Mouse (Mus musculus) midbrain, embryonic 12.5 days (tissue): ENCODE data around the gene Cfap69. TPM values are rescaled to one million over a fixed set of nuclear protein-coding genes. Genes with fewer than 3 reads are reported as not detected.
"Not testable (repeated sequence)": the region's sequence is repeated elsewhere in the genome, so short reads cannot be mapped to it uniquely, and the experiment has no call there.

Experiments used
- ATAC-seq: fragments of 200-750 bp; cut with Nextera tagmentation; 2 replicates; pipeline ENCODE4 v1.8.0; 2017; ENCODE audit warnings: low read depth, moderate TSS enrichment, moderate library complexity; ENCODE audit not compliant: low FRiP score
- H3K27ac ChIP-seq: fragments of 300-500 bp; sonication (generic); replicated peaks from 2 replicates; pipeline ENCODE4 v1.5.1; 2016; ENCODE audit warnings: mild to moderate bottlenecking
- H3K27me3 ChIP-seq: fragments of 300-500 bp; sonication (generic); 2 replicates; pipeline ENCODE4 v1.6.1; 2016; ENCODE audit warnings: mild to moderate bottlenecking
- H3K36me3 ChIP-seq: fragments of 300-500 bp; sonication (generic); 2 replicates; pipeline ENCODE4 v1.6.1; 2016
- H3K4me1 ChIP-seq: fragments of 300-500 bp; sonication (generic); 2 replicates; pipeline ENCODE4 v1.6.1; 2016
- H3K4me2 ChIP-seq: fragments of 300-500 bp; sonication (generic); replicated peaks from 2 replicates; pipeline ENCODE4 v1.6.1; 2016; ENCODE audit warnings: mild to moderate bottlenecking, moderate library complexity
- H3K4me3 ChIP-seq: fragments of 300-500 bp; sonication (generic); 2 replicates; pipeline ENCODE4 v1.5.1; 2016; ENCODE audit warnings: mild to moderate bottlenecking
- H3K9ac ChIP-seq: fragments of 300-500 bp; sonication (generic); replicated peaks from 2 replicates; pipeline ENCODE4 v1.6.1; 2016; ENCODE audit warnings: mild to moderate bottlenecking, moderate library complexity
- H3K9me3 ChIP-seq: fragments of 300-500 bp; sonication (generic); 2 replicates; pipeline ENCODE4 v1.6.1; 2016; ENCODE audit warnings: mild to moderate bottlenecking
- WGBS: fragments of 180-500 bp; shearing (Covaris S2); methylation state at CpG from one replicate; pipeline ENCODE4 v1.1.7; 2016; 5-methylcytosine and 5-hydroxymethylcytosine counted together
- polyA plus RNA-seq: library from polyadenylated mRNA; unstranded; fragments of >200 nt; fragmentation: Nextera tagmentation; extraction: Ambion mirVana; gene quantifications from 2 replicates; pipeline ENCODE4 v1.2.1, GENCODE M21; 2016

Gene Cfap69
- polyA plus RNA-seq, 1 experiment from 2014 or later: 5.8 TPM

GRCm38 (mm10) chr5:5688945-5689540 is 25.0 kb upstream of the Cfap69 start:
- ATAC-seq: no peak
- Histone ChIP-seq H3K27me3 (peaks cover 3% of the 10 kb centered on the region; the same call in 1 of the 2 replicates), H3K9ac (no peak overlapping the region), H3K9me3 (no peaks in the 10 kb centered on the region), H3K4me1 (no peaks in the 10 kb centered on the region), H3K36me3 (no peaks in the 10 kb centered on the region), H3K4me3 (no peak overlapping the region), H3K4me2 (no peak overlapping the region), H3K27ac (no peak overlapping the region)
- 77% methylated on average over 8 of the region's 8 CpGs for whole genome bisulfite sequencing

GRCm38 (mm10) chr5:5688228-5688627 is 24.2 kb upstream of the Cfap69 start:
- WGBS: 89% methylated on average over 6 of the region's 6 CpGs
- peaks cover under 1% of the 10 kb centered on the region; the same call in 1 of the 2 replicates for H3K4me1 ChIP-seq
- H3K27me3 ChIP-seq: peaks cover 3% of the 10 kb centered on the region; the same call in 1 of the 2 replicates
- H3K9ac ChIP-seq: no peak overlapping the region
- H3K36me3 ChIP-seq: no peaks in the 10 kb centered on the region
- no peak overlapping the region for H3K4me2 ChIP-seq
- no peak for ATAC-seq
- no peaks in the 10 kb centered on the region for H3K9me3 ChIP-seq
- H3K27ac ChIP-seq: no peak overlapping the region
- no peak overlapping the region for H3K4me3 ChIP-seq

GRCm38 (mm10) chr5:5686973-5687372 is 22.9 kb upstream of the Cfap69 start:
- 13% methylated on average over 1 of the region's 1 CpGs for WGBS
- ATAC-seq: no peak
- Histone ChIP-seq H3K4me2 (no peak overlapping the region), H3K27ac (no peak overlapping the region), H3K36me3 (no peaks in the 10 kb centered on the region), H3K27me3 (no peaks in the 10 kb centered on the region), H3K9ac (no peak overlapping the region), H3K9me3 (no peaks in the 10 kb centered on the region), H3K4me1 (peaks cover 2% of the 10 kb centered on the region; the same call in 1 of the 2 replicates), H3K4me3 (no peak overlapping the region)

GRCm38 (mm10) chr5:5684946-5685345 is 20.9 kb upstream of the Cfap69 start:
- H3K4me3 ChIP-seq, H3K36me3 ChIP-seq, H3K9ac ChIP-seq, H3K4me2 ChIP-seq, ATAC-seq, H3K27ac ChIP-seq, H3K9me3 ChIP-seq, H3K27me3 ChIP-seq, H3K4me1 ChIP-seq: not testable (repeated sequence)
- 92% methylated on average over 2 of the region's 2 CpGs for WGBS

GRCm38 (mm10) chr5:5683292-5683691 is 19.3 kb upstream of the Cfap69 start:
- WGBS: 59% methylated on average over 4 of the region's 4 CpGs

GRCm38 (mm10) chr5:5679459-5679858 is 15.4 kb upstream of the Cfap69 start:
- Histone ChIP-seq H3K4me2 (no peak overlapping the region), H3K27me3 (no peaks in the 10 kb centered on the region), H3K9ac (no peak overlapping the region), H3K4me1 (peaks cover 2% of the 10 kb centered on the region; the same call in 1 of the 2 replicates), H3K9me3 (no peaks in the 10 kb centered on the region), H3K27ac (no peak overlapping the region), H3K36me3 (peaks cover 10% of the 10 kb centered on the region), H3K4me3 (no peak overlapping the region)
- no peak; the same call in 1 of the 2 replicates for ATAC-seq

More at GRCm38 (mm10) chr5:5683292-5683691, 19.3 kb upstream of the Cfap69 start:
- Histone ChIP-seq H3K4me3 (no peak overlapping the region), H3K36me3 (no peaks in the 10 kb centered on the region), H3K27ac (no peak overlapping the region), H3K4me2 (no peak overlapping the region), H3K9ac (no peak overlapping the region), H3K9me3 (no peaks in the 10 kb centered on the region), H3K27me3 (no peaks in the 10 kb centered on the region), H3K4me1 (peaks cover 2% of the 10 kb centered on the region; the same call in 1 of the 2 replicates)
- no peak for ATAC-seq

GRCm38 (mm10) chr5:5676082-5676481 is 12.0 kb upstream of the Cfap69 start:
- no peak for ATAC-seq
- H3K4me3 ChIP-seq: no peak overlapping the region
- WGBS: 94% methylated on average over 3 of the region's 3 CpGs
- no peaks in the 10 kb centered on the region for H3K4me1 ChIP-seq
- no peak overlapping the region for H3K27ac ChIP-seq
- no peaks in the 10 kb centered on the region for H3K27me3 ChIP-seq
- H3K36me3 ChIP-seq: peaks cover 10% of the 10 kb centered on the region
- no peak overlapping the region for H3K4me2 ChIP-seq
- no peaks in the 10 kb centered on the region for H3K9me3 ChIP-seq
- H3K9ac ChIP-seq: no peak overlapping the region

GRCm38 (mm10) chr5:5668920-5669319 is 4.9 kb upstream of the Cfap69 start:
- no peak for ATAC-seq
- 75% methylated on average over 7 of the region's 7 CpGs for WGBS

GRCm38 (mm10) chr5:5664371-5664926 is 410 bp upstream of the Cfap69 start:
- peak overlapping the region; percentile 77 for H3K9ac ChIP-seq
- peak overlapping the region; percentile 90 for H3K4me2 ChIP-seq
- 52% methylated on average over 6 of the region's 6 CpGs for WGBS
- H3K27me3 ChIP-seq: 0 out of 2 replicates have a peak, but pooled peaks cover 4% of the 10 kb centered on the region
- H3K36me3 ChIP-seq: 0 out of 2 replicates have a peak, but pooled peaks cover 2% of the 10 kb centered on the region
- H3K9me3 ChIP-seq: no peaks in the 10 kb centered on the region
- H3K27ac ChIP-seq: peak overlapping the region; percentile 46; the same call in 1 of the 2 replicates
- H3K4me3 ChIP-seq: peak overlapping the region; percentile 78
- H3K4me1 ChIP-seq: peaks cover 11% of the 10 kb centered on the region
- no peak; the same call in 1 of the 2 replicates for ATAC-seq

More at GRCm38 (mm10) chr5:5668920-5669319, 4.9 kb upstream of the Cfap69 start:
- no peak overlapping the region for H3K4me2 ChIP-seq
- H3K4me1 ChIP-seq: peaks cover 8% of the 10 kb centered on the region
- no peak overlapping the region for H3K4me3 ChIP-seq
- H3K9ac ChIP-seq: no peak overlapping the region
- H3K27me3 ChIP-seq: no peaks in the 10 kb centered on the region
- no peak overlapping the region for H3K27ac ChIP-seq
- H3K9me3 ChIP-seq: no peaks in the 10 kb centered on the region
- H3K36me3 ChIP-seq: 0 out of 2 replicates have a peak, but pooled peaks cover 2% of the 10 kb centered on the region

GRCm38 (mm10) chr5:5663057-5663456 is 982 bp downstream of the Cfap69 start:
- 0 out of 2 replicates have a peak, but pooled peaks cover 4% of the 10 kb centered on the region for H3K27me3 ChIP-seq
- peak overlapping the region; percentile 90 for H3K4me2 ChIP-seq
- WGBS: 47% methylated on average over 6 of the region's 6 CpGs
- H3K4me1 ChIP-seq: peaks cover 11% of the 10 kb centered on the region
- H3K27ac ChIP-seq: no peak overlapping the region
- H3K9me3 ChIP-seq: no peaks in the 10 kb centered on the region
- peak overlapping the region; percentile 78 for H3K4me3 ChIP-seq
- no peak overlapping the region for H3K9ac ChIP-seq
- H3K36me3 ChIP-seq: 0 out of 2 replicates have a peak, but pooled peaks cover 2% of the 10 kb centered on the region
- peak; percentile 3; the same call in 1 of the 2 replicates for ATAC-seq

GRCm38 (mm10) chr5:5658680-5659079 is 5.4 kb downstream of the Cfap69 start:
- H3K4me2 ChIP-seq: no peak overlapping the region
- H3K36me3 ChIP-seq: no peaks in the 10 kb centered on the region
- peaks cover 3% of the 10 kb centered on the region; the same call in 1 of the 2 replicates for H3K4me1 ChIP-seq
- 0 out of 2 replicates have a peak, but pooled peaks cover 4% of the 10 kb centered on the region for H3K27me3 ChIP-seq
- H3K27ac ChIP-seq: no peak overlapping the region
- H3K9ac ChIP-seq: no peak overlapping the region
- WGBS: 70% methylated on average over 2 of the region's 2 CpGs
- no peak for ATAC-seq
- H3K4me3 ChIP-seq: no peak overlapping the region
- no peaks in the 10 kb centered on the region for H3K9me3 ChIP-seq

- Histone ChIP-seq H3K27me3 (0 out of 2 replicates have a peak, but pooled peaks cover under 1% of the 10 kb centered on the region), H3K36me3 (no peaks in the 10 kb centered on the region), H3K27ac (no peak overlapping the region), H3K9ac (no peak overlapping the region), H3K4me3 (no peak overlapping the region), H3K9me3 (no peaks in the 10 kb centered on the region), H3K4me2 (no peak overlapping the region), H3K4me1 (no peaks in the 10 kb centered on the region)
- no peak for ATAC-seq
- WGBS: 89% methylated on average over 2 of the region's 2 CpGs
Observed at GRCm38 (mm10) chr5:5657932-5658331, 6.1 kb downstream of the Cfap69 start.
